Mouse (Mus musculus) liver, embryonic 14.5 days (tissue): ENCODE measurements at regions not wholly inside any gene's neighbourhood (a gene's known extent, or its start where the extent isn't known, plus 50 kb on each side); places are given as distances from the start of the nearest gene placed in this dataset.

Experiments
- ATAC-seq: fragments of 200-750 bp; cut with Nextera tagmentation; 2 replicates; pipeline ENCODE4 v1.8.0; 2017; ENCODE audit warnings: moderate number of reproducible peaks, mild to moderate bottlenecking, moderate library complexity; ENCODE audit not compliant: insufficient read depth
- DNase-seq, 3 experiments: peaks; one replicate each; pipeline ENCODE4 v3.0.0-alpha.2; 2012 to 2013; ENCODE audit warnings: low read depth in 3 of 3, low spot score in 3 of 3
- H3K27ac ChIP-seq: fragments of 300-500 bp; sonication (generic); 2 replicates; pipeline ENCODE4 v1.5.1; 2014; ENCODE audit warnings: moderate library complexity, mild to moderate bottlenecking, control low read depth, inconsistent platforms
- H3K27me3 ChIP-seq: fragments of 300-500 bp; sonication (generic); 2 replicates; pipeline ENCODE4 v1.6.1; 2014; ENCODE audit warnings: mild to moderate bottlenecking, low read length, moderate library complexity; ENCODE audit not compliant: control insufficient read depth, insufficient read depth
- H3K36me3 ChIP-seq: fragments of 300-500 bp; sonication (generic); replicated peaks from 2 replicates; pipeline ENCODE4 v1.6.1; 2014; ENCODE audit warnings: low read depth; ENCODE audit not compliant: control insufficient read depth, insufficient read depth
- H3K4me1 ChIP-seq, 2 experiments: fragments of 200-500 bp in 1 of 2; fragments of 300-500 bp in 1 of 2; sonication (generic) in 1 of 2; replicated peaks; 2 replicates each; pipeline ENCODE4 v1.6.1; 2012 to 2014; ENCODE audit warnings: antibody characterized with exemption in 1 of 2, inconsistent platforms in 1 of 2, low read length in 1 of 2; ENCODE audit not compliant: control insufficient read depth in 2 of 2, insufficient read depth in 2 of 2
- H3K4me2 ChIP-seq: fragments of 300-500 bp; sonication (generic); 2 replicates; pipeline ENCODE4 v1.6.1; 2014; ENCODE audit warnings: low read depth, mild to moderate bottlenecking, control low read depth, moderate library complexity
- H3K4me3 ChIP-seq, 2 experiments: fragments of 200-500 bp in 1 of 2; fragments of 300-500 bp in 1 of 2; sonication (generic) in 1 of 2; 2 replicates each; pipeline ENCODE4 v1.5.1; 2012 to 2014; ENCODE audit warnings: low read depth in 2 of 2, low read length in 2 of 2, mild to moderate bottlenecking in 2 of 2, control low read depth in 1 of 2, inconsistent platforms in 1 of 2, moderate library complexity in 1 of 2; ENCODE audit not compliant: insufficient read depth in 1 of 2
- H3K9ac ChIP-seq: fragments of 300-500 bp; sonication (generic); replicated peaks from 2 replicates; pipeline ENCODE4 v1.6.1; 2014; ENCODE audit warnings: mild to moderate bottlenecking, control low read depth, moderate library complexity
- H3K9me3 ChIP-seq: fragments of 300-500 bp; sonication (generic); 2 replicates; pipeline ENCODE4 v1.6.1; 2016; ENCODE audit warnings: low read length, mixed read lengths; ENCODE audit not compliant: control insufficient read depth
- CTCF ChIP-seq: IDR thresholded peaks from 2 replicates; pipeline ENCODE4 v1.5.1; 2016; ENCODE audit warnings: antibody characterized with exemption, low read depth, control low read depth
- EP300 ChIP-seq: IDR thresholded peaks from 2 replicates; pipeline ENCODE4 v1.6.1; 2016; ENCODE audit warnings: antibody characterized with exemption, low read depth
- WGBS: fragments of 180-500 bp; shearing (Covaris S2); extraction: QIAGEN DNeasy Blood & Tissue Kit; methylation state at CpG from one replicate; pipeline ENCODE4 v1.1.7; 2014; ENCODE audit not compliant: insufficient replicate concordance; 5-methylcytosine and 5-hydroxymethylcytosine counted together

GRCm38 (mm10) chr4:56106962-56107361 lies 574.7 kb upstream of the Klf4 start:
- Histone ChIP-seq H3K4me2 (no peak overlapping the region), H3K27ac (no peak overlapping the region), H3K9me3 (no peaks in the 10 kb centered on the region), H3K36me3 (no peaks in the 10 kb centered on the region), H3K4me1 (peaks cover 0 to 2% of the 10 kb centered on the region in 2 experiments; a peak in 1 of 4 replicates), H3K9ac (no peak overlapping the region), H3K4me3 (no peak overlapping the region), H3K27me3 (no peaks in the 10 kb centered on the region)
- 56% methylated on average over 4 of the region's 4 CpGs for WGBS
- TF ChIP-seq CTCF (no peak), EP300 (no peak)
- DNase-seq (no peak), ATAC-seq (no peak)

GRCm38 (mm10) chr4:56102314-56102713 lies 570.0 kb upstream of the Klf4 start:
- 61% methylated on average over 3 of the region's 3 CpGs for WGBS
- H3K9ac ChIP-seq, result no peak overlapping the region
- no peak overlapping the region for H3K4me3 ChIP-seq
- no peaks in the 10 kb centered on the region for H3K36me3 ChIP-seq
- no peaks in the 10 kb centered on the region for H3K27me3 ChIP-seq
- no peak for ATAC-seq
- H3K4me2 ChIP-seq, result no peak overlapping the region
- no peak for DNase-seq
- no peaks in the 10 kb centered on the region for H3K9me3 ChIP-seq
- no peak overlapping the region for H3K27ac ChIP-seq
- H3K4me1 ChIP-seq, result no peaks in the 10 kb centered on the region
- TF ChIP-seq CTCF (no peak), EP300 (no peak)

GRCm38 (mm10) chr4:56090796-56091195 lies 558.5 kb upstream of the Klf4 start:
- Histone ChIP-seq H3K36me3 (no peaks in the 10 kb centered on the region), H3K4me3 (no peak overlapping the region), H3K27ac (no peak overlapping the region), H3K27me3 (no peaks in the 10 kb centered on the region), H3K4me1 (no peaks in the 10 kb centered on the region), H3K9ac (no peak overlapping the region), H3K9me3 (no peaks in the 10 kb centered on the region), H3K4me2 (no peak overlapping the region)
- DNase-seq, result no peak
- WGBS, result 50% methylated on average over 1 of the region's 1 CpGs
- TF ChIP-seq CTCF, result no peak
- no peak for TF ChIP-seq EP300
- no peak for ATAC-seq

GRCm38 (mm10) chr4:56088701-56089100 lies 556.4 kb upstream of the Klf4 start:
- WGBS, result 71% methylated on average over 4 of the region's 4 CpGs
- no peak for TF ChIP-seq EP300
- no peak for TF ChIP-seq CTCF
- Histone ChIP-seq H3K27me3 (no peaks in the 10 kb centered on the region), H3K27ac (no peak overlapping the region), H3K4me1 (no peaks in the 10 kb centered on the region), H3K4me2 (no peak overlapping the region), H3K9me3 (no peaks in the 10 kb centered on the region), H3K36me3 (no peaks in the 10 kb centered on the region), H3K4me3 (no peak overlapping the region), H3K9ac (no peak overlapping the region)
- no peak for DNase-seq
- no peak for ATAC-seq

- no peak for DNase-seq
- Histone ChIP-seq H3K36me3 (no peaks in the 10 kb centered on the region), H3K9ac (no peak overlapping the region), H3K4me3 (no peak overlapping the region), H3K4me1 (no peaks in the 10 kb centered on the region), H3K9me3 (no peaks in the 10 kb centered on the region), H3K4me2 (no peak overlapping the region), H3K27me3 (no peaks in the 10 kb centered on the region), H3K27ac (no peak overlapping the region)
- TF ChIP-seq EP300 (no peak), CTCF (no peak)
- no peak for ATAC-seq
Observed at GRCm38 (mm10) chr4:56086306-56086705, 554.0 kb upstream of the Klf4 start.

- WGBS, result 35% methylated on average over 1 of the region's 1 CpGs
Observed at GRCm38 (mm10) chr4:56084205-56084604, 551.9 kb upstream of the Klf4 start.

More at GRCm38 (mm10) chr4:56084205-56084604, 551.9 kb upstream of the Klf4 start:
- Histone ChIP-seq H3K4me1 (no peaks in the 10 kb centered on the region), H3K9ac (no peak overlapping the region), H3K27ac (no peak overlapping the region), H3K4me3 (no peak overlapping the region), H3K36me3 (no peaks in the 10 kb centered on the region), H3K4me2 (no peak overlapping the region), H3K9me3 (no peaks in the 10 kb centered on the region), H3K27me3 (no peaks in the 10 kb centered on the region)
- DNase-seq (no peak), ATAC-seq (no peak)
- TF ChIP-seq EP300 (no peak), CTCF (no peak)
